Comparison of ENCODE assay signal across 28 mouse cellular contexts in the genomic region with DNA sequence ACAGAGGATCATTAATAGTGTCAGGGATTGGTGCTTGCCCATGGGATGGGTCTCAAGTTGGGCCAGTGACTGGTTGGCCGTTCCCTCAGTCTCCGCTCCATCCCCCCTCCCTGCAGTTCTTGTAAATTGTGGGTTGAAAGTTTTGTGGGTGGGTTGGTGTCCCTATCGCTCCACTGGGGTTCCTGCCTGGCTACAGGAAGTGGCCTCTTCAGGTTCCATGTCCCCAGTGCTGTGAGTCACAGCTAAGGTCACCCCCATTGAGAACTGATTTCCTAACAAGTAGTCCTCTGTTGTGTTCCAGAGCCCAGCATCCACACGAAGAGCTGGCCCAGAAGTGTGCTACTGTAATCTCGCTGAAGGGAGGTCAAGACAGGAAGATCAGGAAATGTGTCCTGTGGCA. TPM values are rescaled to one million over a fixed set of nuclear protein-coding genes. Genes with fewer than 3 reads are reported as not detected.
"Had no signal": no experiment of that assay in that cellular context is flagged by ENCODE, and none has a peak within 500 bp of the region (broad histone marks: within the 10 kb centered on the region; RNA-seq: fewer than 3 reads in every experiment).

No protein-coding gene starts in this region.

- DNase-seq: cerebellum, adult 8-10 months; cerebellum, adult 9-10 months; cerebellum, adult 9-11 months; cerebellum, postnatal 10 days; cerebellum, postnatal 14 days; cerebellum, postnatal 25 days; cerebellum, postnatal 36 days; embryo, embryonic 11 days; forebrain, postnatal 0 days; gastrocnemius, adult 2 months; gastrocnemius, postnatal 10 days; gastrocnemius, postnatal 14 days; gastrocnemius, postnatal 25 days; gastrocnemius, postnatal 36 days; heart, adult 18-20 months; heart, adult 2 months had no signal

- H3K9me3 ChIP-seq: embryonic facial prominence, embryonic 12.5 days; embryonic facial prominence, embryonic 13.5 days; embryonic facial prominence, embryonic 15.5 days; forebrain, embryonic 10.5 days; forebrain, embryonic 12.5 days; forebrain, embryonic 13.5 days; forebrain, embryonic 15.5 days had no signal

- H3K4me3 ChIP-seq: embryonic facial prominence, embryonic 12.5 days; embryonic facial prominence, embryonic 13.5 days; embryonic facial prominence, embryonic 15.5 days; erythroblast, embryonic 14.5 days; forebrain, embryonic 10.5 days; forebrain, embryonic 12.5 days; forebrain, embryonic 13.5 days; forebrain, embryonic 15.5 days; gastrocnemius, adult 2 months; heart, adult 2 months had no signal

- H3K27me3 ChIP-seq: embryonic facial prominence, embryonic 12.5 days; embryonic facial prominence, embryonic 13.5 days; embryonic facial prominence, embryonic 15.5 days; forebrain, embryonic 12.5 days; forebrain, embryonic 13.5 days; forebrain, embryonic 15.5 days had no signal

- H3K27ac ChIP-seq: embryonic facial prominence, embryonic 12.5 days; embryonic facial prominence, embryonic 13.5 days; embryonic facial prominence, embryonic 15.5 days; forebrain, embryonic 10.5 days; forebrain, embryonic 12.5 days; forebrain, embryonic 13.5 days; forebrain, embryonic 15.5 days; gastrocnemius, adult 2 months; heart, adult 2 months had no signal

- ATAC-seq: forebrain, embryonic 13.5 days; forebrain, embryonic 14.5 days; forebrain, embryonic 15.5 days; forebrain, embryonic 16.5 days; forebrain, postnatal 0 days had no signal

- H3K4me2 ChIP-seq: embryonic facial prominence, embryonic 12.5 days; embryonic facial prominence, embryonic 13.5 days; embryonic facial prominence, embryonic 15.5 days; forebrain, embryonic 12.5 days; forebrain, embryonic 13.5 days; forebrain, embryonic 15.5 days had no signal

- H3K4me1 ChIP-seq: forebrain, embryonic 12.5 days; forebrain, embryonic 13.5 days; forebrain, embryonic 15.5 days had no signal

- H3K9ac ChIP-seq: embryonic facial prominence, embryonic 12.5 days; embryonic facial prominence, embryonic 13.5 days; embryonic facial prominence, embryonic 15.5 days; forebrain, embryonic 12.5 days; forebrain, embryonic 13.5 days; forebrain, embryonic 15.5 days; forebrain, postnatal 0 days had no signal

RNA-seq across cellular contexts. Expression of gene Tent5b, which starts 53.8 kb away (rescaled TPM):
- total RNA-seq: common myeloid progenitor, adult 5-6 weeks; granulocyte monocyte progenitor cell, adult 5-6 weeks had no signal
- polyA plus RNA-seq: erythroblast, embryonic 14.5 days had no signal
